Mouse (Mus musculus): ENCODE data around the gene Runx3. TPM values are rescaled to one million over a fixed set of nuclear protein-coding genes. Genes with fewer than 3 reads are reported as not detected.
A peak's percentile ranks its signal among the peaks of the same experiment; 100 is the strongest.

Runx3 gene
- polyA plus RNA-seq, 1 experiment from 2014 or later: not detected

DNA sequence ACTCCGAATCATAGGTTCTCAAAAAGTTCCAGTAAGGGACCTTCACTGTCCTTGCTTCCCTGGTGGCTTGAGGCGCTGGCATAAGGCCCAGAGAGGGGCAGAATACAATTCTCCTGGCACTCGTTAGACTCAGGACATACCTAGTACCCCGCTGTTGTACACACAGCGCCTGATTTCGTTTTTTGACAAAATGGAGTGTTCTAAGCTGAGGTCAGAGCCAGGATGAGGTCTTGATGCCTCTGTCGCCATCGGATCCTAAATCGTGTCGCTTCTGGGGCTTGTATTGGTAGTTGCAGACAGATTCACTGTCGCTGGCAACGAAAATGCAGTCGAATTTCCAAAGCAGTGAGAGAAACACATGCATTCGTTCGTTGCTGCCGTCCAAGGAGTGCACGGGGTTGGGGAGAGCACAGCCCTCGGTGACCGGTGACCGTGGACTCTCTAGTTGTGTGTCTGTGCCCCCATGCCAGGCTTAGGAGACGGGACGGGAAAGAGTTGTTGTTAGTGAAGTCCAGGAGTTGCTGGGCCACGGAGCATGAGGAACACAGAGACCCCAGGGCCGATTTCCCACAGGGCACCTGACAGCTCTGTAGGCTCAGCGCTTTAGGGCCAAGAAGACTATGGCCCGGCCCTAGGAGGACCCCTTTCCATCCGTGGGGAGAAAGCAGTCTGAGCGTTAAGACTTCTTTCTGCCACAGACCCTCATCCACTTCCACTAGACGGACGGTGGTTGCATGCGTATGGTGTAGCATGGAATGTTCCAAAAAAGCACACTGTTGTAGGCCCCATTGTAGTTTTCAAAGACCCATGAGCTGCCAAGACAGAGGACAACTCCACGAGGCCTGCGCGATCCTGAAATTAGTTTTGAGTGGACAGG lies 30.9 kb downstream of the Runx3 start:
- no peak overlapping the region for H3K9ac ChIP-seq (ENCODE audit: low read depth, low read length)
- no peaks in the 10 kb centered on the region for H3K9me3 ChIP-seq (ENCODE audit: control insufficient read depth, low read length)
- H3K4me1 ChIP-seq (ENCODE audit: control insufficient read depth, insufficient read depth, low read length): 0 out of 2 replicates have a peak, but pooled peaks cover 5% of the 10 kb centered on the region
- peaks cover 97% of the 10 kb centered on the region for H3K27me3 ChIP-seq (ENCODE audit: control insufficient read depth, insufficient read depth, low read length)
- no peak overlapping the region for H3K4me2 ChIP-seq (replicated peaks; ENCODE audit: low read depth, low read length)
- WGBS: 5% methylated on average over 34 of the region's 34 CpGs
- no peak overlapping the region for H3K27ac ChIP-seq (ENCODE audit: low read depth, low read length)
- no peaks in the 10 kb centered on the region for H3K36me3 ChIP-seq (ENCODE audit: control insufficient read depth, insufficient read depth, low read length)
- ATAC-seq (ENCODE audit: low FRiP score, low TSS enrichment): no peak
- no peak overlapping the region for H3K4me3 ChIP-seq (ENCODE audit: low read length)

DNA sequence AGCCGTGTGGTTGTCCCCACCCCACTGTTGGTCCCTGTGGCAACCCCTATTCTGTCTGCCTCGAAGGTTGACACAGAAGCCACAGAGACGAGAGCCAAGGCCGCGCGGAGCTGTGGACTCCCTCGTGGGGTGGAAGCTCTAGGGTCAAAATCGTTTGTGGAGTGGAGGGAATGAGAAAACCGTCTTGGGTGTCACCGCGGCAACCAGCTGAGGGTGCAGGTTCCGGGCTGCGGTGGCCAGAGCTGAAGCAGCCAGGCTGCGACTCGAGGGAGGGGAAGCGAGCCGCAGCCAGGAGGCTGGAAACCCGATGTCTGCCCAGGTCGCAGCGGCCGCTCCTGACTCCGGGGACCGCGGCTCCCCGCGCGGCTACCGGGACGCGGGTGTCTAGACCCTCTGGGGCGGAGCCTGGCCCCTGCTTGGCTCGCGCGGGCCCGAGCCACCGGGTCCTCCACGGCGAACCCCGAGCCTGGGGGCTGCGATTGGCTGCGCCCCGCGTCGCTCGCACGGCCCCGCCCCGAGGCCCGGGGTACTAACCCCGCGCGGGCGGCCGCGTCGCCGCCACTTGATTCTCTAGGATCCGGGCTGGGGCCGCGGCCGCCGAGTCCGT lies 31.6 kb downstream of the Runx3 start:
- WGBS: 2% methylated on average over 47 of the region's 63 CpGs
- 0 out of 2 replicates have a peak, but pooled peaks have one; percentile 29 for ATAC-seq (ENCODE audit: low FRiP score, low TSS enrichment)
- H3K4me1 ChIP-seq (ENCODE audit: control insufficient read depth, insufficient read depth, low read length): 0 out of 2 replicates have a peak, but pooled peaks cover 5% of the 10 kb centered on the region

DNA sequence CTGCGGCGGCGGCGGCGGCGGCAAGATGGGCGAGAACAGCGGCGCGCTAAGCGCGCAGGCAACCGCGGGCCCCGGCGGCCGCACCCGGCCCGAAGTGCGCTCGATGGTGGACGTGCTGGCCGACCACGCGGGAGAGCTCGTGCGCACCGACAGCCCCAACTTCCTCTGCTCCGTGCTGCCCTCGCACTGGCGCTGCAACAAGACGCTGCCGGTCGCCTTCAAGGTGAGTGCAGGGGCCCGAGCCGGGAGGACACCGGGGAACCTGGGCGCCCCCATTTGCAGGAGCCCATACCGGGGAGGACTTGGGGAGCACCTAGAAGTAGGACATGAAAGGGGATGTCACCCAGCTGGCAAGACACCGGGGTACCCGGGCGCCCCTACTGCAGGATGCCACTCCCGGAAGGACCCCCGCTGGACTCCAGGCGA lies 32.4 kb downstream of the Runx3 start:
- H3K27ac ChIP-seq (ENCODE audit: low read depth, low read length): no peak overlapping the region
- peak overlapping the region; percentile 28 for H3K9ac ChIP-seq (ENCODE audit: low read depth, low read length)
- H3K36me3 ChIP-seq (ENCODE audit: control insufficient read depth, insufficient read depth, low read length): no peaks in the 10 kb centered on the region
- H3K4me3 ChIP-seq (ENCODE audit: low read length): peak overlapping the region; percentile 38
- H3K4me1 ChIP-seq (ENCODE audit: control insufficient read depth, insufficient read depth, low read length): 0 out of 2 replicates have a peak, but pooled peaks cover 5% of the 10 kb centered on the region
- no peaks in the 10 kb centered on the region for H3K9me3 ChIP-seq (ENCODE audit: control insufficient read depth, low read length)
- under 1% methylated on average over 42 of the region's 45 CpGs for WGBS
- H3K27me3 ChIP-seq (ENCODE audit: control insufficient read depth, insufficient read depth, low read length): peaks cover 99% of the 10 kb centered on the region
- ATAC-seq (ENCODE audit: low FRiP score, low TSS enrichment): no peak
- H3K4me2 ChIP-seq (replicated peaks; ENCODE audit: low read depth, low read length): peak overlapping the region; percentile 51

More for the DNA sequence above, 31.6 kb downstream of the Runx3 start:
- H3K9ac ChIP-seq (ENCODE audit: low read depth, low read length): peak overlapping the region; percentile 28; the same call in 1 of the 2 replicates
- no peaks in the 10 kb centered on the region for H3K36me3 ChIP-seq (ENCODE audit: control insufficient read depth, insufficient read depth, low read length)
- no peak overlapping the region for H3K27ac ChIP-seq (ENCODE audit: low read depth, low read length)
- peak overlapping the region; percentile 38 for H3K4me3 ChIP-seq (ENCODE audit: low read length)
- peaks cover 99% of the 10 kb centered on the region for H3K27me3 ChIP-seq (ENCODE audit: control insufficient read depth, insufficient read depth, low read length)
- H3K9me3 ChIP-seq (ENCODE audit: control insufficient read depth, low read length): no peaks in the 10 kb centered on the region
- peak overlapping the region; percentile 51 for H3K4me2 ChIP-seq (replicated peaks; ENCODE audit: low read depth, low read length)

DNA sequence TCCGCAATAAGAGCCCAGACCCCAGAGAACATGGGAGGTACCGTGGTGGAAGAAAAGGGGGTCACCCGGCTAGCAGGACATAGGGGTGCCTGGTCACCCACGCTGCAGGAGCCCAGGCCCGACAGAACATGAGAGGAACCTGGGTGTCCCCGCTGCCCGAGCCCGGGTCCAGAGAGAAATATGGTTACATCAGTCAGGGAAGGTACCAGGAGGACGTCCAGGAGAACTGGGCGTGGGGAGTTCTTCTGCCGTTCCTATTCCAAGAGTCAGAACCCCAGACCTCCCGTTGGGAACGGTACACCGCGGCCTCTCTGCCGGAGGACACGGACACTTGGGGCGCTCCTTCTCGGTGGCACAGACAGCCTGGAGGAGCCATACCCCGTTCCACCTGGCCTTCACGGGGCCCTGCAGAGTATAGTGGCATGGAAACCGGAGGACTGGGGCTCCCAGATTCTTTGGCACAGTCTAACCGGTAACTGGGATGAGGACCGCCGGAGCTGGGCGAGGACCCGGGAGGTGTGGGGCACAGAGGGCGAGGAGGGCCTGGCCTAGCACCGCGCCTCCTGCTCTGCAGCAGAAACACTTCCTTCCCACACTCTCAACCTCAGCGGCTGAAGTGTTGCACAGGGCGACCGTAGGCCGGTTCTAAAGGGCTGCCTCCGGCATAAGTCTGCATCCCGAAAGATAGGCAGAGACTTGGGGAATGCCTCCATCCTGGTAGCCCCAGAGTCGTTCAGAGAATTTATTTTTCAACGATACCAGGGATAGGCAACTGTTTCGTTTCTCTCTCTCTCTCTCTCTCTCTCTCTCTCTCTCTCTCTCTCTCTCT lies 33.0 kb downstream of the Runx3 start:
- Histone ChIP-seq H3K4me2 (replicated peaks; ENCODE audit: low read depth, low read length) (no peak overlapping the region), H3K9me3 (ENCODE audit: control insufficient read depth, low read length) (no peaks in the 10 kb centered on the region), H3K36me3 (ENCODE audit: control insufficient read depth, insufficient read depth, low read length) (no peaks in the 10 kb centered on the region), H3K27ac (ENCODE audit: low read depth, low read length) (no peak overlapping the region), H3K9ac (ENCODE audit: low read depth, low read length) (no peak overlapping the region), H3K4me3 (ENCODE audit: low read length) (peak overlapping the region; percentile 38; the same call in 1 of the 2 replicates), H3K27me3 (ENCODE audit: control insufficient read depth, insufficient read depth, low read length) (peaks cover 98% of the 10 kb centered on the region), H3K4me1 (ENCODE audit: control insufficient read depth, insufficient read depth, low read length) (0 out of 2 replicates have a peak, but pooled peaks cover 5% of the 10 kb centered on the region)
- no peak; the same call in 1 of the 2 replicates for ATAC-seq (ENCODE audit: low FRiP score, low TSS enrichment)
- WGBS: 1% methylated on average over 39 of the region's 39 CpGs

DNA sequence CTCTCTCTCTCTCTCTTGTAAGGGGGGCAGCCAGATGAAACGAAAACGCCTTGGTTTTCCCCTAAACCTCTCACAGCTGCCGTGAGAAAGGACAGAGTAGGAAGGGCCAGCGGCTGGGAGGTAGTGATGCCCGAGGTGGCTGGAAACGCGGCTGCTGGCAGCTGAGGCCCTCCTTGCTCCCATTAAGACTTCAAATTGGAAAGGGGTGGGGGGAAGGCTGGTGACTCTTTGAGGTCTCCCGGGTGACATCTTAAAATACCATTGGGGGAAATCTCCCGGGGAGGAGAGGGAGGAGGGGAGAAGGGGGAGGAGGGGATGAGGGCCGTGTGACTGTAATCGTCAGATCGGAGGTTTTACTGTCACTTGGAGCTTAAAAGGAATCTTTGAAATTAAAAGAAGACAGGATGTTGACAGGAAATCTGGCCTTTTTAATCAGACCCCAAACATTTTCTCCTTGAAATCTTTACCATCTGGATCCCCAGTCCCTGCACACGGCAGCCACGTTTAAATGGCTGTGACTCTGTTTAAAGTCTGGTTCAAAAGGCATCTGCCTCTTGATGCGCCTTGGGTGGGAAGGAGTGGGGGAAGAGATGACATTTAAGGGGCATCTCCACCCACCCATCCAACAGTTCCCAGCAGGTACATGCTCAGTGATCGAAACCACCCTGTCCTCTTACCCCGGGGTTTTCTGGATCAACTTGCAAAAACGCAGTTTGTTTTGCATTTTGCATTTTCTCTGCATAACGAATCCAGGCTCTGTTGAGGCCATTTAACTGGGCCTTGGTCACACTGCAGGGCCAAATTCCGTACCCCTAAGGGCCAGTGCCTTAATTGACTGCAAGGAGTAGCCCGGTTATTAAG lies 33.9 kb downstream of the Runx3 start:
- no peak for ATAC-seq (ENCODE audit: low FRiP score, low TSS enrichment)
- H3K4me1 ChIP-seq (ENCODE audit: control insufficient read depth, insufficient read depth, low read length): 0 out of 2 replicates have a peak, but pooled peaks cover 5% of the 10 kb centered on the region
- peaks cover 98% of the 10 kb centered on the region for H3K27me3 ChIP-seq (ENCODE audit: control insufficient read depth, insufficient read depth, low read length)
- H3K4me2 ChIP-seq (replicated peaks; ENCODE audit: low read depth, low read length): no peak overlapping the region
- no peaks in the 10 kb centered on the region for H3K9me3 ChIP-seq (ENCODE audit: control insufficient read depth, low read length)
- H3K9ac ChIP-seq (ENCODE audit: low read depth, low read length): no peak overlapping the region
- 1% methylated on average over 21 of the region's 21 CpGs for WGBS
- H3K27ac ChIP-seq (ENCODE audit: low read depth, low read length): no peak overlapping the region
- no peaks in the 10 kb centered on the region for H3K36me3 ChIP-seq (ENCODE audit: control insufficient read depth, insufficient read depth, low read length)
- H3K4me3 ChIP-seq (ENCODE audit: low read length): no peak overlapping the region

DNA sequence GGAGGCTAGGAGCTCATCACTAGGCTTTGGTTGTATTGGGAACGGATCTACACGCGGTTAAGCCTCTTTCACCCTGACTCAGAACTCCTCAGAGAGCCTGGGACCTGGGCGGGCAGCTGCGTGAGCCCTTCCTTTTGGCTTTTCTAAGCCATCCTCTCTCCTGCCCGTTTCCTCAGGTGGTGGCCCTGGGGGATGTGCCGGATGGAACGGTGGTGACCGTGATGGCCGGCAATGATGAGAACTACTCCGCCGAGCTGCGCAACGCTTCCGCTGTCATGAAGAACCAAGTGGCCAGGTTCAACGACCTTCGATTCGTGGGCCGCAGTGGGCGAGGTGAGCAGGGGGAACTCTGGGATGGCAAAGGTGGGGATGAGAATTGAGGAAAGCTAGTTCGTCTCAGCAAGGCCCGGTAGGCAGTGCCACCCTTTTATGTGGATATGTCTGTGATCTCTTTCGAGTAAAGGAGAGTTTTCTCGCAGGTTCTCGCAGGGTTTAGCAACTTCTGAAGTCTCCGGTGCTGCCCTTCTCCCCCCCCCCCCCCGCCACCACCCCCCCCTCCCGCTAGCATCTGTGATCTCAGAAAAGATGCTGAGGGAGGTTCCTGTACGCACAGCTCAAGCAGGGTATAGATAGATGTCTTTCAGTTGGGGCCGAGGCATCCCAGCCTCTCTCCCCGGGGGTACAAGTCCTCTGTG lies 34.8 kb downstream of the Runx3 start:
- WGBS: 3% methylated on average over 30 of the region's 31 CpGs
- Histone ChIP-seq H3K27ac (ENCODE audit: low read depth, low read length) (no peak overlapping the region), H3K9me3 (ENCODE audit: control insufficient read depth, low read length) (no peaks in the 10 kb centered on the region), H3K27me3 (ENCODE audit: control insufficient read depth, insufficient read depth, low read length) (peaks cover 98% of the 10 kb centered on the region), H3K4me1 (ENCODE audit: control insufficient read depth, insufficient read depth, low read length) (0 out of 2 replicates have a peak, but pooled peaks cover 5% of the 10 kb centered on the region), H3K4me2 (replicated peaks; ENCODE audit: low read depth, low read length) (no peak overlapping the region), H3K4me3 (ENCODE audit: low read length) (no peak overlapping the region), H3K9ac (ENCODE audit: low read depth, low read length) (no peak overlapping the region), H3K36me3 (ENCODE audit: control insufficient read depth, insufficient read depth, low read length) (no peaks in the 10 kb centered on the region)
- no peak for ATAC-seq (ENCODE audit: low FRiP score, low TSS enrichment)

DNA sequence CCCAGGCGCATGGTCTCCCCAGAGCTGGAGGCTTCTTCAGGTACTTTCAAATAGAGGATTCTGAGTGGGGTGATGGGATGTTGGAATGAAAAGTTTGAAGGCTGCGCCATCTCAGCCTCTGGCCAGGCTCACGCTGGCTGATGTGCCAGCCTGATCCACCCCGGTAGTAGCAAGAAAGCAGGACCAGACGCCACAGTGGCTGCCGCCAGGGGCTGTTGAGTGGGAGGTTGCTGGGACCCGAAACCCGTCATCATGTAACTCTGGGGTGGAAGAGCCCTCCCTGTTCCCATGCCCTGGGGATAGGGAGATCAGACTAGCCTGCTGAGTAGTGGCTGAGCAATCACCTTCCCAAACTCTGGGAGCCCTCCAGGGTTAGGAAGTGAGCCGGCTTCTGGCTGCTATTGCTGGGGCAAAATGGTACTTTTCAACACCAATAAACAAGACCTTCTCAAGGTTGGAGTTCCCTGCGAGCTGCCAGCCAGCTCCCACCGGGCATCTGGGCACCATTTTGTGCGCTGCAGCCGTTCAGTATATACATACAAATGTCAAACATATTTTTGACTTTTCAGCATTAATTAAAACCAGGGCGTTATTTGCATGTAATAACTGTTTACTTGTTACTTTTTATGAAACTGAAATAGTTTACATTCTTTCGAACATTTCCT lies 35.5 kb downstream of the Runx3 start:
- no peaks in the 10 kb centered on the region for H3K36me3 ChIP-seq (ENCODE audit: control insufficient read depth, insufficient read depth, low read length)
- no peaks in the 10 kb centered on the region for H3K9me3 ChIP-seq (ENCODE audit: control insufficient read depth, low read length)
- H3K4me3 ChIP-seq (ENCODE audit: low read length): no peak overlapping the region
- H3K27me3 ChIP-seq (ENCODE audit: control insufficient read depth, insufficient read depth, low read length): peaks cover 91% of the 10 kb centered on the region
- H3K9ac ChIP-seq (ENCODE audit: low read depth, low read length): no peak overlapping the region
- 0 out of 2 replicates have a peak, but pooled peaks cover 5% of the 10 kb centered on the region for H3K4me1 ChIP-seq (ENCODE audit: control insufficient read depth, insufficient read depth, low read length)
- H3K4me2 ChIP-seq (replicated peaks; ENCODE audit: low read depth, low read length): no peak overlapping the region
- H3K27ac ChIP-seq (ENCODE audit: low read depth, low read length): no peak overlapping the region
- WGBS: 9% methylated on average over 15 of the region's 15 CpGs
- ATAC-seq (ENCODE audit: low FRiP score, low TSS enrichment): no peak
